Mouse (Mus musculus): ENCODE measurements around the gene Crebl2.

- no peak for TF ChIP-seq CTCF (IDR thresholded peaks at IDR 0.05; ENCODE audit: extremely low read depth, insufficient read depth, low read length)
- TF ChIP-seq POLR2A (IDR thresholded peaks at IDR 0.05; ENCODE audit: extremely low read depth, insufficient read depth, low read length) = no peak
Observed at GRCm38 (mm10) chr6:134860275-134860674, 30.3 kb downstream of the Crebl2 start.
